Mouse (Mus musculus): ENCODE measurements around the gene Gpr12.
"Not testable (repeated sequence)": the region's sequence is repeated elsewhere in the genome, so short reads cannot be mapped to it uniquely, and the experiment has no call there.

Gpr12 gene

GRCm38 (mm10) chr5:146586357-146587070, 1.5 kb upstream of the Gpr12 start:
- no peak for DNase-seq (ENCODE audit: low spot score)

GRCm38 (mm10) chr5:146585307-146585651, 240 bp upstream of the Gpr12 start:
- DNase-seq (ENCODE audit: low spot score): no peak

GRCm38 (mm10) chr5:146584156-146584477, 922 bp downstream of the Gpr12 start:
- DNase-seq (ENCODE audit: low spot score): no peak

GRCm38 (mm10) chr5:146576668-146577067, 8.4 kb downstream of the Gpr12 start:
- no peak for DNase-seq (ENCODE audit: low spot score)

- not testable (repeated sequence) for DNase-seq (ENCODE audit: low spot score)
These were observed 12.3 kb downstream of the Gpr12 start for GRCm38 (mm10) chr5:146572735-146573042.

- DNase-seq (ENCODE audit: low spot score): not testable (repeated sequence)
These were observed 13.0 kb downstream of the Gpr12 start for GRCm38 (mm10) chr5:146571830-146572734.

- DNase-seq (ENCODE audit: low spot score): not testable (repeated sequence)
These were observed 14.9 kb downstream of the Gpr12 start for GRCm38 (mm10) chr5:146570179-146570578.

GRCm38 (mm10) chr5:146567054-146567453, 18.0 kb downstream of the Gpr12 start:
- no peak for DNase-seq (ENCODE audit: low spot score)

GRCm38 (mm10) chr5:146564259-146564658, 20.8 kb downstream of the Gpr12 start:
- no peak for DNase-seq (ENCODE audit: low spot score)

GRCm38 (mm10) chr5:146555836-146556235, 29.2 kb downstream of the Gpr12 start, which contains the start of gene Gm3415:
Gene Gm3415 (plus strand): TSS chr5:146556136.
- not testable (repeated sequence) for DNase-seq (ENCODE audit: low spot score)

GRCm38 (mm10) chr5:146537347-146537746, 47.7 kb downstream of the Gpr12 start, which contains the start of gene Gm3409:
Gene Gm3409 (plus strand): TSS chr5:146537647.
- DNase-seq (ENCODE audit: low spot score): not testable (repeated sequence)
